Mouse (Mus musculus) B cell, adult (primary cell): ENCODE measurements around the gene Ldhc. TPM values are rescaled to one million over a fixed set of nuclear protein-coding genes. Genes with fewer than 3 reads are reported as not detected.

Experiments used
- total RNA-seq: library from RNA; stranded (reverse); gene quantifications from 4 replicates; pipeline ENCODE4 v1.2.4, GENCODE M21; 2023; ENCODE audit not compliant: inconsistent age

The Ldhc gene
- not detected in 4 replicates for total RNA-seq

GRCm38 (mm10) chr7:46860996-46861395, at the start of gene Ldhc:
TSS of gene Ldhc (plus strand) at chr7:46861203.

DNA sequence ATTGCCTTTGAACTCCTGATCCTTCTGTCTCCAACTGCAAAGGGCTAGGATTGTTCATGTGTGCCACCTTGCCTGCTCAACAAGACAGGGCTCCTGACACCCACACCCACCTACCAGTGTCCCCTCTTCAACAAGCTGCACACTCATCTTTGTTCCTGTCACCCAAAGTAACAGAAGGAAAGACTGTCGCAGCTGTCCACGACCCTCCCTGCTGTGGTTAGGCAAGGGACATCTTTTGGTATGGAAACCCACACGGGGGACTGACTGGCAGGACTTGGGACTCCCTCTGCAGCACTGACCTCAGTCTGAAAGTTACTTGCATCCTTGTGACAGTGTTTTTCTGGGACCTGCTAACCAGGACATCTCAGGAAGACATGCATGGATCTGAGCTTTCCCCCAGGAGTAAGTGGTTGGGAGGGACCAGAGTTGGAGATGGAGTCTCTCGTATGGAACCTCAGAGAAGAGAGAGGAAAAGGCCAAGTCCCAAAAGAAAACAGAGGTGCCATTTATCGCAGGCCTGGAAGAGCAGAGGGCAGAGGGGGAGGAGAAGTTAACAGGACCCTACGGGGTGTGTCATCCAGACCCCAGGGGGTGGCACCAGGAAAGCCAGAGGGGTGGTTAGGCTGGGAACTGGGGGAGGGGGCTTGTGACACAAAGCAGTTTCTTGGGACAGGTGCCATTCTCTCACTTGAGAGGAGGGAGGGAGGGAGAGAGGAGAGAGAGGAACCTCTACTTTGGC, 20.0 kb upstream of the Ldhc start, which contains the start of gene Ldha:
Ldha (plus strand) TSS at position 689 of the 739 bp plus-strand sequence.

GRCm38 (mm10) chr7:46919551-46920176, 58.7 kb downstream of the Ldhc start, which contains the start of gene Tsg101:
TSS of gene Tsg101 (minus strand) at chr7:46919969.

Other genes with a start within 250 kb of the Ldhc start
- 22.1 to 27.1 TPM (median 23.8 TPM) in 4 replicates for gene Sergef, start 221.4 kb upstream of the Ldhc start, total RNA-seq
- gene Tph1, start 188.7 kb upstream of the Ldhc start, total RNA-seq: not detected in 4 replicates
- gene Saal1, start 150.5 kb upstream of the Ldhc start, total RNA-seq: 14.0 to 16.3 TPM (median 14.9 TPM) in 4 replicates
- 0.90 TPM in 1 of 4 replicates, not detected in the others for gene Saa3, start 145.5 kb upstream of the Ldhc start, total RNA-seq
- not detected in 4 replicates for gene Saa4, start 128.6 kb upstream of the Ldhc start, total RNA-seq
- gene Saa1, start 118.2 kb upstream of the Ldhc start, total RNA-seq: not detected in 4 replicates
- gene Saa2, start 109.4 kb upstream of the Ldhc start, total RNA-seq: not detected in 4 replicates
- 52.4 to 64.3 TPM (median 57.5 TPM) in 4 replicates for gene Hps5, start 65.1 kb upstream of the Ldhc start, total RNA-seq
- gene Gtf2h1, start 65.1 kb upstream of the Ldhc start, total RNA-seq: 55.3 to 67.0 TPM (median 62.3 TPM) in 4 replicates
- 177 to 194 TPM (median 177 TPM) in 4 replicates for gene Ldha, start 19.7 kb upstream of the Ldhc start, total RNA-seq
- 55.6 to 62.8 TPM (median 60.6 TPM) in 4 replicates for gene Tsg101, start 58.8 kb downstream of the Ldhc start, total RNA-seq
- gene Uevld, start 97.3 kb downstream of the Ldhc start, total RNA-seq: 4.6 to 8.5 TPM (median 6.1 TPM) in 4 replicates
- not detected in 4 replicates for gene Gm9999, start 122.4 kb downstream of the Ldhc start, total RNA-seq
- 89.3 to 99.8 TPM (median 96.1 TPM) in 4 replicates for gene Spty2d1, start 147.2 kb downstream of the Ldhc start, total RNA-seq
- 3.0 to 5.2 TPM (median 4.8 TPM) in 4 replicates for gene Tmem86a, start 189.4 kb downstream of the Ldhc start, total RNA-seq